Mouse (Mus musculus) stomach, embryonic 14.5 days (tissue): ENCODE data around the gene Ppfia1. TPM values are rescaled to one million over a fixed set of nuclear protein-coding genes. Genes with fewer than 3 reads are reported as not detected.

Source experiments
- ATAC-seq: fragments of 200-750 bp; cut with Nextera tagmentation; 2 replicates; pipeline ENCODE4 v1.8.0; 2017; ENCODE audit warnings: low read depth, moderate TSS enrichment; ENCODE audit not compliant: insufficient number of reproducible peaks, insufficient read depth, low FRiP score
- H3K27ac ChIP-seq: fragments of 300-500 bp; sonication (generic); 2 replicates; pipeline ENCODE4 v1.5.1; 2014; ENCODE audit warnings: mild to moderate bottlenecking, low read length, moderate library complexity, mixed read lengths
- H3K27me3 ChIP-seq: fragments of 300-500 bp; sonication (generic); 2 replicates; pipeline ENCODE4 v1.6.1; 2014; ENCODE audit warnings: low read length, control low read depth, mixed read lengths; ENCODE audit not compliant: control insufficient read depth, insufficient read depth
- H3K36me3 ChIP-seq: fragments of 300-500 bp; sonication (generic); 2 replicates; pipeline ENCODE4 v1.6.1; 2014; ENCODE audit warnings: mild to moderate bottlenecking, control low read depth, low read length, moderate library complexity, mixed read lengths; ENCODE audit not compliant: control insufficient read depth, insufficient read depth
- H3K4me1 ChIP-seq: fragments of 300-500 bp; sonication (generic); 2 replicates; pipeline ENCODE4 v1.6.1; 2014; ENCODE audit warnings: low read length, control low read depth, mixed read lengths; ENCODE audit not compliant: control insufficient read depth, insufficient read depth
- H3K4me2 ChIP-seq: fragments of 300-500 bp; sonication (generic); replicated peaks from 2 replicates; pipeline ENCODE4 v1.6.1; 2014; ENCODE audit warnings: low read depth, low read length, control low read depth
- H3K4me3 ChIP-seq: fragments of 300-500 bp; sonication (generic); 2 replicates; pipeline ENCODE4 v1.5.1; 2014; ENCODE audit warnings: low read depth, low read length, control low read depth
- H3K9ac ChIP-seq: fragments of 300-500 bp; sonication (generic); replicated peaks from 2 replicates; pipeline ENCODE4 v1.6.1; 2014; ENCODE audit warnings: low read depth, mild to moderate bottlenecking, control low read depth, low read length, moderate library complexity, mixed read lengths
- H3K9me3 ChIP-seq: fragments of 300-500 bp; sonication (generic); 2 replicates; pipeline ENCODE4 v1.6.1; 2016; ENCODE audit warnings: low read depth, low read length, control low read depth; ENCODE audit not compliant: control insufficient read depth
- WGBS: fragments of 180-500 bp; shearing (Covaris S2); extraction: QIAGEN DNeasy Blood & Tissue Kit; methylation state at CpG from one replicate; pipeline ENCODE4 v1.1.7; 2014; 5-methylcytosine and 5-hydroxymethylcytosine counted together
- polyA plus RNA-seq: library from polyadenylated mRNA; unstranded; fragments of >200 nt; fragmentation: Nextera tagmentation; extraction: Ambion mirVana; gene quantifications from 2 replicates; pipeline ENCODE4 v1.2.1, GENCODE M21; 2014

Gene Ppfia1
- polyA plus RNA-seq, 1 experiment from 2014 or later = 40.1 TPM

GRCm38 (mm10) chr7:144562016-144562415 lies 8.5 kb upstream of the Ppfia1 start:
- no peak for ATAC-seq
- Histone ChIP-seq H3K4me3 (no peak overlapping the region), H3K9me3 (no peaks in the 10 kb centered on the region), H3K9ac (no peak overlapping the region), H3K27me3 (no peaks in the 10 kb centered on the region), H3K4me1 (no peaks in the 10 kb centered on the region), H3K4me2 (no peak overlapping the region), H3K27ac (no peak overlapping the region), H3K36me3 (no peaks in the 10 kb centered on the region)
- WGBS = 23% methylated on average over 3 of the region's 3 CpGs

GRCm38 (mm10) chr7:144560594-144560993 lies 7.1 kb upstream of the Ppfia1 start:
- no peak overlapping the region for H3K27ac ChIP-seq
- WGBS = 85% methylated on average over 4 of the region's 4 CpGs
- ATAC-seq = 0 out of 2 replicates have a peak, but pooled peaks have one; percentile 28
- no peak overlapping the region for H3K9ac ChIP-seq
- no peaks in the 10 kb centered on the region for H3K36me3 ChIP-seq
- H3K4me2 ChIP-seq = no peak overlapping the region
- H3K4me3 ChIP-seq = no peak overlapping the region
- H3K4me1 ChIP-seq = no peaks in the 10 kb centered on the region
- H3K9me3 ChIP-seq = no peaks in the 10 kb centered on the region
- H3K27me3 ChIP-seq = no peaks in the 10 kb centered on the region

DNA sequence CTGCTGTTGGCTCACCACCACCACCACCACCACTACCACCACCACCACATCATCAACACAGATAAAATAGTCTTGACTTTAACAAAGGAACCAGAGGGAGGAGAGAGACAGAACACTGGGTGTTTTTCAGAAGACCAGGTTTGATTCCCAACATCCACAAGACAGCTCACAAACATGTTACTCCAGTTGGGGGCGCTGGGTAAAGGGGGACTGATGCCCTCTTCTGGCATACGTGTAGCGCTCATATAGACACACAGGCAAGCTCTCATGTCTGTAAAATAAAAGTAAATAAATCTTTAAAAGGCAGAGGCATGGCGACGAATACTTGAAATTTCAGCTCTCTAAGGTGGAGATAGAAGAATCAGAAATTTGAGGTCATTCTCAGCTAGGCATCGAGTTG lies 5.0 kb upstream of the Ppfia1 start:
- Histone ChIP-seq H3K27ac (no peak overlapping the region), H3K4me2 (no peak overlapping the region), H3K27me3 (no peaks in the 10 kb centered on the region), H3K4me3 (no peak overlapping the region), H3K36me3 (no peaks in the 10 kb centered on the region), H3K9ac (no peak overlapping the region), H3K4me1 (no peaks in the 10 kb centered on the region), H3K9me3 (no peaks in the 10 kb centered on the region)
- no peak for ATAC-seq
- 50% methylated on average over 6 of the region's 6 CpGs for WGBS

GRCm38 (mm10) chr7:144554123-144554472 lies 569 bp upstream of the Ppfia1 start:
- Histone ChIP-seq H3K4me3 (peak overlapping the region; percentile 85), H3K9me3 (no peaks in the 10 kb centered on the region), H3K27me3 (no peaks in the 10 kb centered on the region), H3K4me2 (peak overlapping the region; percentile 76), H3K27ac (no peak overlapping the region), H3K9ac (peak overlapping the region; percentile 94; the same call in 1 of the 2 replicates), H3K4me1 (peaks cover 8% of the 10 kb centered on the region; the same call in 1 of the 2 replicates), H3K36me3 (peaks cover 9% of the 10 kb centered on the region; the same call in 1 of the 2 replicates)
- 21% methylated on average over 8 of the region's 8 CpGs for WGBS
- ATAC-seq = no peak; the same call in 1 of the 2 replicates

- Histone ChIP-seq H3K27me3 (no peaks in the 10 kb centered on the region), H3K9me3 (no peaks in the 10 kb centered on the region), H3K9ac (peak overlapping the region; percentile 94; the same call in 1 of the 2 replicates), H3K4me3 (peak overlapping the region; percentile 85), H3K27ac (no peak overlapping the region), H3K36me3 (peaks cover 9% of the 10 kb centered on the region; the same call in 1 of the 2 replicates), H3K4me2 (peak overlapping the region; percentile 83), H3K4me1 (peaks cover 8% of the 10 kb centered on the region; the same call in 1 of the 2 replicates)
- no peak for ATAC-seq
- WGBS = 84% methylated on average over 8 of the region's 8 CpGs
These were observed 1.3 kb downstream of the Ppfia1 start for GRCm38 (mm10) chr7:144552274-144552673.

DNA sequence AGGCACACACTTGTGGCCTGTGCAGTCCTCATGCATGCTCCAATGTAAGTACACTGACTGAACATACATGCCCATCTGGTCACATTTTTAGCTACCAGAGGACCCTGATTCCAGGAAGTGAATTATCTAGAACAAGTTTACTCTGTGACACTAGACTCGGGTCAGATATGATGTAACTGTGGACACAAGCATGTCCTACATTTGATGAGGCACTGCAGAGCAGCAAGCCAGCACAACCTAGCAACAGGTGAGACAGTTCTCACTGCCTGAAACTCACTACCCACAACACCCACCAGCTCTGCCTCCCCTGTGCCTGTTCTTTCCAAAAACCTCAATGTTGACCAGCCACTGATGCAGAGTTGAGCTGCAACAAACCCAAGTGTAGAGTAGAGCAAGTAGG lies 2.7 kb downstream of the Ppfia1 start:
- H3K27ac ChIP-seq = no peak overlapping the region
- WGBS = 60% methylated on average over 1 of the region's 1 CpGs
- H3K4me1 ChIP-seq = peaks cover 8% of the 10 kb centered on the region; the same call in 1 of the 2 replicates
- no peaks in the 10 kb centered on the region for H3K9me3 ChIP-seq
- no peak for ATAC-seq
- H3K27me3 ChIP-seq = no peaks in the 10 kb centered on the region
- no peak overlapping the region for H3K4me3 ChIP-seq
- no peak overlapping the region for H3K9ac ChIP-seq
- H3K4me2 ChIP-seq = no peak overlapping the region
- peaks cover 9% of the 10 kb centered on the region; the same call in 1 of the 2 replicates for H3K36me3 ChIP-seq

GRCm38 (mm10) chr7:144549904-144550566 lies 3.5 kb downstream of the Ppfia1 start:
- Histone ChIP-seq H3K36me3 (peaks cover 9% of the 10 kb centered on the region; the same call in 1 of the 2 replicates), H3K4me2 (no peak overlapping the region), H3K4me3 (no peak overlapping the region), H3K27ac (no peak overlapping the region), H3K9me3 (no peaks in the 10 kb centered on the region), H3K27me3 (no peaks in the 10 kb centered on the region), H3K9ac (no peak overlapping the region), H3K4me1 (peaks cover 8% of the 10 kb centered on the region; the same call in 1 of the 2 replicates)
- ATAC-seq = no peak
- WGBS = 98% methylated on average over 2 of the region's 2 CpGs

GRCm38 (mm10) chr7:144545231-144545630 lies 8.3 kb downstream of the Ppfia1 start:
- Histone ChIP-seq H3K9me3 (no peaks in the 10 kb centered on the region), H3K9ac (no peak overlapping the region), H3K27ac (no peak overlapping the region), H3K4me3 (no peak overlapping the region), H3K4me2 (no peak overlapping the region), H3K36me3 (peaks cover 5% of the 10 kb centered on the region; the same call in 1 of the 2 replicates), H3K27me3 (no peaks in the 10 kb centered on the region), H3K4me1 (no peaks in the 10 kb centered on the region)
- WGBS = 88% methylated on average over 3 of the region's 3 CpGs
- ATAC-seq = no peak
